Mouse (Mus musculus): ENCODE measurements around the gene Nkd1. TPM values are rescaled to one million over a fixed set of nuclear protein-coding genes. Genes with fewer than 3 reads are reported as not detected.
A peak's percentile ranks its signal among the peaks of the same experiment; 100 is the strongest.

Nkd1 gene
- total RNA-seq, 2 experiments from 2014 or later, result 35.3 to 40.0 TPM

DNA sequence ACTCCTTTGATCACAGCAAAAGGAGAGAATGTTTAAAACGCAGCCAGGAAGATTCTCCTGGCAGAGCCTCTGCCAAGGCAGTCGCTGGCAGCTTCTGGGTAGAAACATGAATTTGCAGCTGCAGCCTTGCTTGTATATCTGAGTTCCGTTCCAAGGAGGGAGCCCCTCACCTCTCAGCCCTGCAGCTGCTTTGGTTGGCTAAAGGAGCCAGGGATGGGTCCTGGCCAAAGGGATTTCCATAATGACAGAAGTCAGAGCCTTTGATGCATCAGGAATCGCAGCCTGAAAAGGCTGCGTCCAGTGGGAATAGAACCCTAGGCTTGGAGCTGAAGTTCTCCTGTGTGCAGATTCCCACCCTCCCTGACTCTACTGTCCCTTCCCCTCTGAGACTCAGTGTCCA lies 93.8 kb downstream of the Nkd1 start:
- no peak for DNase-seq

DNA sequence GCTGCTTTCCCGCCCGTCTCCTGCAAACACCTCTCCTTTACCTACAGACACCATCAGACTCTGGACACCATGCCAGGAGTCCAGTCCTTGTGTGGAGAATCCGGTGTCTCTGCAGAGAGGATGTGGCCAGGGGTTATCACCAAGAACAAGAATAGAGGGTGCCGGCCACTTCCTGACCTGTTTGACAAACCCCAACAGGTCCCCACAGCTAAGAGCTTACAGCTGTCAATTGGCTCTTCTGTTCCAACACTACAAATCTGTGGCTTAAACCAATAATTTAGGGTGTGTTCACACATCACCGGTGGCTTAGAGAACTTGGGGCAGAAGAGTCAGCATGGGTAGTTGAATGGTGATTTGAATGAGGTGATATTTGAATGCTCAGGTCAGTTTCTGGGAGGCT lies 97.5 kb downstream of the Nkd1 start:
- DNase-seq, result no peak

- no peak for DNase-seq
Measured at GRCm38 (mm10) chr8:88619513-88619912, 98.4 kb downstream of the Nkd1 start.

GRCm38 (mm10) chr8:88620931-88621330 lies 99.8 kb downstream of the Nkd1 start:
- DNase-seq, result no peak

DNA sequence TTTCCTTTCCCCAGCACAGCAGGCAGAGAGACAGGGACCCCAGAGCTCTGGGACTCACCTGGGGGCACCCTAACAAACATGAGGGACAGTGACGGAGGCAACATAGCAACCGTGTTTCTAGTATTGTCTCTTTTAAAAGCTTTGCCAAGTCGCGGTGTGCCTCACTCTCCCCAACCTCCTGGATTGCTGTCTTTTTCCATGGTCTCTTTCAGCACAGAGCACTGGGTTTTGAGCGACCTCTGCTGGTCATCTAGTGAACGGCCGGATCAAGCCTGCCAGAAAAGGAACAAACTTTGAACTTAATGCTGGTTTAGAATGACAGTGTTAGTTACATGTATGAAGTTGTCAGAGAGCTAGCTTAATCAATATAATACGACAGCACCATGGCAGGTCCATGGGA lies 100.3 kb downstream of the Nkd1 start:
- DNase-seq, result peak; percentile 86

- no peak for DNase-seq
Measured at GRCm38 (mm10) chr8:88623351-88623750, 102.2 kb downstream of the Nkd1 start.

- DNase-seq, result no peak
Measured at GRCm38 (mm10) chr8:88624276-88624675, 103.1 kb downstream of the Nkd1 start.

DNA sequence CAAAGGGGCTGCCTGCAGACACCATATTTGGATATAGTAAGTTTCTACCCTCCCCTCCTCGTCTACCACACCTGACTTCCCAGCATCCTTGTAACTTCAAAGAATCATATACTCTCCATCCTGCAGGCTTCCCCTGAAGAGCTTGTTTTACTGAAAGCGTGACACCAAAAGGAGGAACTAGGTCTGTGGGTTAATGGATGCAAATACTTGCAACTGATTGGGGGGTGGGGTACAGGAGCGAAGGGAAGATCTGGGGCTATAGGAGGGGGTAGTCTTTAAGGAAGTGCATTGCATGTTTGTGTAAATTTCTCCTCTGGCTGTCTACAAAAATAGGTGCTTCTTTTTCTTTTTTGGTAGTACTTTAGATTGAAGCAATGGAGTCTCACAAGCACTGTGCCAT lies 105.3 kb downstream of the Nkd1 start:
- DNase-seq, result no peak

GRCm38 (mm10) chr8:88626940-88627264 lies 105.7 kb downstream of the Nkd1 start:
- no peak for DNase-seq

DNA sequence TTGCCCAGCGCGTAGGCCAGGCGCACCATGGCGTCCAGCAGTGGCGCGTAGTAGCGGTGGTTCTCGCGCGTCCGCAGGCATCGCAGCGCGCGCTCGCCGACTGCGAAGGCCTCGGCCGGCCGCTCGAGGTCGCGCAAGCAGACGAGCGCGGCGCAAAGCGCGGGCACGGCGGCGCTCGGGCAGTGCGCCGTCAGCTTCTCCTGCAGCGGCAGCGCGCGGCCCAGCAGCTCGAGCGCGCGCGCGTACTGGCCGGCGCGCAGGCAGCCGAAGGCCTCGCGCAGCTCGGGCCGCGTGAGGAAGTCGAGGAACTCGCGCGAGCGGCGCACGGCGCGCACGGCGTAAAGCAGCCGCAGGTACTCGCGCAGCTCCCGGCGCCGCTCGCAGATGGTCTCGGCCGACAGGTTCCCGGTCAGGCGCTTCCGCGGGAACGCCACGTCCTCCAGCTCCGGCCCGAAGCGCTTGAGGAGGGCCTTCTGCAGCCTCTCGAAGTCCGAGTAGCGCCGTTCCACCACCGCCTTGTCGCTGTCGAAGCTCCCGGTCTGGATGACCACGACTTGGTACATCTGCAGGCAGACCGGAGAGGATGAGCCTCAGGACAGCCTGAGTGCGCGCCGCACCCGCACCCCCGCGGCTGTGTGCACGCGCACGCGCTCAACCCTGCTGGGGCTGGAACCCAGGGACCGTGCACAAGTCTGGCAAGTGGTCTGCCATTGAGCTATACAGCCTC lies 106.3 kb downstream of the Nkd1 start:
- DNase-seq, result peak; percentile 85

- no peak for DNase-seq
Measured at GRCm38 (mm10) chr8:88628001-88628774, 107.0 kb downstream of the Nkd1 start.

DNA sequence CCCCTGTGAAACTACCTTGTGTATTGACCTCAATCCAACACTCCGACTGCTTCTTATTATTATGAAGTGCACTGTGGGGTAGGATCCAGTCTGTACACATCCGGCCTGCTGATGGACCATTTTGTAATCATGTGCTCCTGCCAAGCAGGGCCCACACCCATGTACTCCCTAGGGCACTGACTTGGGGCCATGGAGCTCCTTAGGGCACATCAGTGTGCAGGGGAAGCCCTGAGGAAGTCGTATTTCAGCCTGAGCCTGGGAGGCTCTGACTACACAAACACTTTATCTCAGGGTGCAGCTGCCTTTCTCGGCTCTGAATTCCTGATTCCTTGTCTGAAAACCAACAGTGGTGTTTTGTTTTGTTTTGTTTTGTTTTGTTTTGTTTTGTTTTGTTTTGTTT lies 109.1 kb downstream of the Nkd1 start:
- DNase-seq, result no peak

- peak; percentile 49 for DNase-seq
Measured at GRCm38 (mm10) chr8:88631081-88631480, 109.9 kb downstream of the Nkd1 start.

GRCm38 (mm10) chr8:88633343-88633765 lies 112.2 kb downstream of the Nkd1 start:
- no peak for DNase-seq

DNA sequence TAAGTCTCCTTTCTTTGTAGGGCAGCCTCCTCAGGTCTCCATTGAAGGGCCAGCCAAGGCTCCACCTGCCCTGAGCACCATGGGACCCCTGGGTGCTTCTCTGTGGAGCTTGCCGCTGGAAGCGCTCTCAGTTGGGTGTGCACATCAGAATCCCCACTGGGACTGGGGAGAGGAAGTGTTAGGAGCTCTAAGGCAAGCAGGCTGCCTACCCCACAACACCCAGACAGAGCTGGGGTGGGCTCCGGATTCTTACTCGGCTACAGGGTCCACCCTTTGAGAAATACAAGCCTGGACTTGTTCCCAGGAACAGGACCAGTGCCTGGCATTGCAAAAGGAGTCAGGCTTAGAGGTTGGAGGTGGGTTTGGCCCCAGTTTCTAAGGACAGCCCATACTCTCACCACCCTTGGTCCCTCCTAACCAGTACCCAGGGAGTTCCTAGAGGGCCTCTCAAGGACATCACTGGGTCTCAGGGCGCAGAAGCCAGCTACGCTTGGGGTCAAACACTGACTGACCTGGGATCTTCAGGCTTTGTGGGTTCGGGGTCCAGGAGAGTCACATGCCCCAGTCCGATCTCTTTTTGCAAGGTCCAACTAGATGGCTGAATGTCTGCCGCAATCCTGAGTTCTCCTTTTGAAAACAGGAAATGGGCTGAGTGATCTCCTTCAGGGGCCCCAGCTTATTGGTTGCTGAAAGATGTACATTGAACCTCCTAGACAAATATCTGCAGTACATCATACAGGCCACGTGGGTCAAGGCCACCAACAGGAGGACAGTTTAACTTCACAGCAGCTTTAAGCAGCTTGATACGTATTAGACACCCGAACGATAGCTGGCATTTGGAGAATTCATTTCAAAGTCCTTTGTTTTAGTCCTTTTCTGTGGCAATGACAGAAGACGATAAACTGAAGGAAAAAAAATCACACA lies 114.6 kb downstream of the Nkd1 start, which contains the start of gene Snx20:
Gene Snx20, minus strand, starts transcription at position 655 of the 924 bp plus-strand sequence.
- DNase-seq, result no peak

DNA sequence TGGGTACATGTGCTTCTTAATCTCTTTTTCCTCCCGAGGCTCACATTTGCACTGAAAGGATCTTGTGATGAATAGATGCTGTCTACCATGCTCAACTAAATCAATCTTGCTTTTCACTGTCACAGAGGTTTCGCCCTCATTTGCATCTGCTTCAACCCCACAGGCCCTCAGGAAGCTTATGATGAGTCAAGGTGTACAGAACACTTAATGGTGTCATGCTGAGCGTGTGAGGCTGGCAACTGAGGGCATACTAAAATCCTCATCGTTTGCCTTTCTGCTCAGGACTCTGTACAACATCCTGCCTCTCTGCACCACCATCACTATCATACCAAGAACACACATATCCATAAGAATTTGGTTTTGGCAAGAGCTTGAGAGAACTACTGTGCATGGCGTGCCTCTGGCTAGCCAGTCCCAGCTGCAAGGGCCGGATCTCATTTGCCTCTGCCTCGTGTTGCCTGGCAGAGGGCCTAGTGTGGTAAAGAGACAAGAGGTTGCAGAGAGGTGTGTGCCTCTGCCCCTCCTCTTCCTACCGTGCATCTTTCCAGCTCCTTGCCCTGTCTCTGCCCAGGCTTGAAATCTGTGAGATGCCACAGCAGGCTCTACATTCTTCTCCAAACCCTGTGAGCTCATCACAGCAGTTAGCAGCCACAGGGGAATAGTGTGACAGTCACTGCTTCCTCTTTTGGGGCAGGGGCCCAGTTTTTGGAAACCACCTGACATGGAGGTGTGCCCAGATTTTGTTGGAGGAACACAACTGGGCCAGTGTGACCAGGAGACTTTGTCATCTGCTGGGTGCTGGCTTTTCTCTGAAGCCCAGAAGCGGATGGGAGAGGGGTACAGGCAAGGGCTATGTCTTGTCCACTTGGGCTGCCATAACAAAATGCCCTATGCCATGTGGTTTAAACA lies 116.2 kb downstream of the Nkd1 start:
- DNase-seq, result no peak

GRCm38 (mm10) chr8:88638908-88639307 lies 117.8 kb downstream of the Nkd1 start:
- DNase-seq, result no peak

DNA sequence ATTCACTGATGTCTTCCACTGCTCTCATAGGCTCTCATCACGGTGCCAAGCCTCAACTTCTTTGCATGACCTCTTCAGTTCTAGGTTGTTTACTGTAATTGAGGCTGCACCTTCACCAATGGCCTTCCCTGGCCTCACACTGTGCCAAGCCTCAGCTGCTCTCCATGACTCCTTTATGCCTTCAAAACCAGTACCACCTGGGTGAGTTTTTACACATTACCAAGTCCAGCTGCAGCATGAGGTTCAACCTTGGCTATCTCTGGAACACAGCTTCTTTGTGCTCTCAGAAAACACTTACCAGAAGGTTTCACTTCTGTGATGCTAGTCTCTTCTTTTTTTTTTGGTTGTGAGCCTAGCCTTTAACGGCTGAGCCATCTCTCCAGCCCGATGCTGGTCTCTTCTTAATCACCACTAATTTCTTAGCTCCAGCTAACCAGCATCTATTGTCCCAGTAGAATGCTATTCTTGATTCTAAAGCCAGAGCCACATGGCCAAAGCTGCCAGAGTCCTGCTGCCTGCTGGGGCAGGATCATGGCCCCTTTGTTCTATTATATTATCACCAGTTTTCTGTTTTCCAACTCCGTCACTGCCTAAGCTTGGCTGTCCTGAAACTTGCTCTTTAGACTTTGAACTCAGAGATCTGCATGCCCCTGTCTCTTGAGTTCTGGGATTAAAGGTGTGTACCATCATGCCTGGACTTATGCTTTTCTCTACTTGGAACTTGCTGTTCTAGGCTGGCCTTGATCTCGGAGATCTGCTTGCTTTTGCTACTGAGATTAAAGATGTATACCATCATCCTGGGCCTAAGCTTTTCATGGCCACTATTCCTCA lies 121.8 kb downstream of the Nkd1 start:
- no peak for DNase-seq
